Mouse (Mus musculus) T-helper 2 cell (primary cell): ENCODE measurements around the gene Fer.

Source experiments
- in situ Hi-C: fragments of 300-600 bp; cut with MboI, MseI; formaldehyde crosslinking; loops from one replicate; pipeline ENCODE4 v1.15.1; 2025; ENCODE audit warnings: high pct_unique_total_duplicates

Gene Fer

GRCm38 (mm10) chr17:64139231-64139915, 276.5 kb downstream of the Fer start:
- in situ Hi-C loops = no loop called here

DNA sequence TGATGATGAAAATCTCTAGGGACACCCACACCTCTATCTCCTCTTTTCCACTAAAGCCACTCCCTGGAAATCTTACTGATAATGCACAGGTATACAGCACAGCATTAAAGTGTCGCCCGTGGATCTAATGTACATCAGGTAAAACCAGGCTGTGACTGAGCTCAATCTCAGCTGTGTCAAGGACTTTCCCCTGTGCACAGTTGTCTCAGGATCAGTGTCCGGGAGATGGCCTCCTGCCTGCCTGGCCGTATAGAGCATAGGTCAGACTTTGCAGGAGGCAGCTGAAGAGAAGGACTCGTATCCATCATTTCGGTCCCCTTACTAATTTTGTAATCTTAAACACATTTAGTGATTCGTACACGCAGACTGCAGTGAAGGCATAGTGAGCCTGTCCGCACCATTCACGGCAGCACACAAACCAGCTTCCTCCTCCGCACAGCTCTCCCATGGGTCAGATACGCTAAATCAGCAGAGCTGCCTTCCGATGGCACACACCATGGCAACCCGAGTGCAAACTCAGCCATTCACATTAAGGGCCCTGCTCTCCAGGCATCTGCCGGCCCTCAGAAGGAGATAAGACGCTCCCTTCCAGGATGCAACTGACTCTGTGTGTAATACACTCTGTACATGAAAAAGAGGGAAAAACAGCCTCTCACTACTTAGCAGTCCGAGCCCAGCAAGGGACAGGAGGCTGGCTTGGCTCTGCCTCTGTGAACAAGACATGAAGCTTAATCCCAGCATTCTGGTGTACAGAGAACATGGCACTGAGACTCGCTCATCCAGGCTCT, 277.4 kb downstream of the Fer start:
- in situ Hi-C loops = loop anchor here (10.0 kb wide), 1 partner anchor 1985 kb away; no protein-coding TSS in a partner anchor

DNA sequence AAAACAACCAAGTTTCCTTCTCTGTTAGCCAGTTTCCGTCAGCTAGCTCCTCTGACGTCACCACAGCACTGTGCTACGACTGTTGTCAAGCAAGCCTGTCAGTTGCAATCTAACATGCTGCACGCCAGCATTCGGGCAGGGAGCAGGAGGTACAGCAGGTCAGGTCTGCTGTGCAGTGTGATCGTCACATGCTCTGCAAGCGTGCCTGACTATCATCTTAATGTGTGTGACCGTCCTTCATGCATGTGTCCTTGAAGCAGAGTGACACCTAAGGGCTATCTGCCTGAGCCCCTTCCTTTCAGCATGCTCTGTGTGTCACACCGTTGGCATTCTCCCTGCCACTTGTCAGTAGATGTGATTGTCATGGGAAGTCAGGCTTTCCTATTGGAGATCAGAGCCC, 279.0 kb downstream of the Fer start:
- in situ Hi-C loops = loop anchor here (10.0 kb wide), 1 partner anchor 1987 kb away; no protein-coding TSS in a partner anchor

DNA sequence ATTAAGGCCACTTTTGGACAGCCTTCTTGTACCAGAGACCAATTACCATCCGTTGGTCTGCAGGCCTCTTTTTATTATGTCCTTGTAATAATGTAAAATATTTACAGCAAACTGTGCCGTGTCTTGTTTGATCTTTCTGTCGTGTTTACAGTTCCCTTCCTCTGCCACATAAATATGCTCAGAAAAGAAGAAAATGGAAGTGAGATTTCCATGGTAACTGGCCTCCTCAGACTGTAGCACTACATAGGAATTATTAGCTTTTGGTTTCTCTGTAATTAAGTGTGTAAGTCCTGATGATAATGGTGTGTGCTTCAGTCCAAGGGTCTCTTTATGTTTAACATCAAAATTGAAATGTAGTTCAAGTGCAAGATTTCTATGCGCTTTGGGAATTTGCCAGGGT, 283.5 kb downstream of the Fer start:
- in situ Hi-C loops = loop anchor here (10.0 kb wide), 1 partner anchor 1992 kb away; no protein-coding TSS in a partner anchor

- in situ Hi-C loops = no loop called here
These were observed 287.9 kb downstream of the Fer start for GRCm38 (mm10) chr17:64150717-64151116.

GRCm38 (mm10) chr17:64167731-64168130, 304.9 kb downstream of the Fer start:
- in situ Hi-C loops = no loop called here

GRCm38 (mm10) chr17:64170019-64170418, 307.2 kb downstream of the Fer start:
- in situ Hi-C loops = no loop called here

- in situ Hi-C loops = no loop called here
These were observed 309.6 kb downstream of the Fer start for GRCm38 (mm10) chr17:64172474-64172873.

DNA sequence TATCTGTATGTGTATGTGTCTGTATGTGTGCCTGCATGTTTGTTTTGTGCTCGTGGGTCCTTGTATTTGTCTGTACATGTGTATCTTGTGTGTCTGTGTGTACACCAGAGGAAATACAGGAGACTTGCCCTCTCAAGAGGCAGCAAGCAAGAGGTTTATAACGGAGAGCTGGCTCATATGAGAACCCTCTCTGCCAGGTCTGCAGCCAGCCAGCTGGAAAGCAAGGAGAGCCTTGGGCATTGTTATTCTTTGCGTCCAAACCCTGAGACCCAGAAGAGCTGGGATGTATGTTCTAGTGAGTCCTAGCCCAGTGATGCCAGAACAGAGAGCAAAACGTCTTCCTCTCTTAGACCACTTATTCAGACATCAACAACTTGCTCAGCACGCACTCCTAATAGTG, 317.7 kb downstream of the Fer start:
- in situ Hi-C loops = no loop called here

DNA sequence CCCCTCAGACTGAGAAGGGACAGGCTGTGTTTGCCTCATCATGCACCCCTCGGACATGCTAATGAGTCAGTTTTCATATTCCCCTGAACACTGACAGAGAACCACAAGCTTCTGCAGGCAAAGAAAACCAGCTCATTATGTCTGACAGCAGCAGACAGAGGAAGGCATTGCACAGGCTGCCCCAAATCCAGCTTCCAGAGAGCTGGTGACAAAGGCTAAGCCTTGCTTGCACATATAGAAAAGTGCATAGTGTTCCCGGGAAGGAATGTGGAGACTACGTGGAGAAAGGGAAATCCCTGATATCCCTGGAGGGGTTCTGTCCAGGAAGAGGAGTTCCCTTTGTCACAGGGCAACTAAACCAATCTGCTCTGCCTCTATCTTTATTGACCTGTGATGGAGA, 318.4 kb downstream of the Fer start:
- in situ Hi-C loops = no loop called here

DNA sequence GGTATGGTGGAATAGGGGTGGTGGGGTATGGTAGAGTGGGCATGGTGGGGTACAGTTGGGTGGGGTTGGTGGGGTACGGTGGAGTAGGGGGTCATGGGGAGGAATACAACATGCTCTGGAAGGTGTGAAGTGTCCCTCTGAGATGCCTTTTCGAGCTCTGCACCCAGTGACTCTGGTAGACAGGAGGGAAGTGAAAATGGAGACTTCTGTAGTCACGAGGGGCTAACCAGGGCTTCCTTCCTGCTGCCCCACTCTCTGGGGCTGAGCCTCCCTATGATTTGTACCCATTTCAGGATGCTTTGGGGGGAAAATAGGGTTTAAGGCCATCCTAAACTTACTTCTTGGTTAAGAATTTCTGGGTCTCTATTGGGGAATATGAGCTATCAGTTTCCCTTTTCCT, 319.7 kb downstream of the Fer start:
- in situ Hi-C loops = no loop called here

- in situ Hi-C loops = no loop called here
These were observed 320.3 kb downstream of the Fer start for GRCm38 (mm10) chr17:64183196-64183595.
